Mouse (Mus musculus) right cerebral cortex, postnatal 36 days (tissue): ENCODE measurements around the gene Camk1g.

Experiments used
- DNase-seq, 2 experiments: peaks; one replicate each; pipeline ENCODE4 v3.0.0; 2022; ENCODE audit warnings: low spot score in 2 of 2, mixed read lengths in 1 of 2

Camk1g gene

DNA sequence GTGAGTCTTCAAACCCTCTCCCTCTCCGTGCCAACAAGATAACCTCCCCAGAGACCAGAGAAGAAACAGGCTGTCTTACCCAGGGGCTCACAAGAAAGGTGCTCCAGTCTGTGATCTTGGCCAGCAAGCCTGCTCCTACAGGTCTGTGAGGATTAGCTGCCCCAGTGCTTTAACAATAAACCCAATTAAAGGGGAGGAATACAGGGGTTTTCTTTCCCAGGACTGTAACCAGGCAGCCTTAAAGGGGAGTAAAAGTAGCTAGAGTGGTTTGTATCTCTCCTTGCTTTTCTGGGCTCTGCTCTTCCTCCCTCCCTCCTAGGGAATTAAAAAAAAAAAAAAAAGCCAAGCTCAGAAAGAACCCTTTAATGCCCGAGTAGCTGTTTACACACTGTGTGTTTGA, at the start of gene Camk1g:
TSS of gene Camk1g (minus strand) at position 203 of the 400 bp plus-strand sequence.
- DNase-seq, result no peak

- no peak for DNase-seq
These were observed 49.1 kb upstream of the Camk1g start for GRCm38 (mm10) chr1:193419168-193419567.

GRCm38 (mm10) chr1:193418656-193419055, 48.6 kb upstream of the Camk1g start:
- no peak for DNase-seq

DNA sequence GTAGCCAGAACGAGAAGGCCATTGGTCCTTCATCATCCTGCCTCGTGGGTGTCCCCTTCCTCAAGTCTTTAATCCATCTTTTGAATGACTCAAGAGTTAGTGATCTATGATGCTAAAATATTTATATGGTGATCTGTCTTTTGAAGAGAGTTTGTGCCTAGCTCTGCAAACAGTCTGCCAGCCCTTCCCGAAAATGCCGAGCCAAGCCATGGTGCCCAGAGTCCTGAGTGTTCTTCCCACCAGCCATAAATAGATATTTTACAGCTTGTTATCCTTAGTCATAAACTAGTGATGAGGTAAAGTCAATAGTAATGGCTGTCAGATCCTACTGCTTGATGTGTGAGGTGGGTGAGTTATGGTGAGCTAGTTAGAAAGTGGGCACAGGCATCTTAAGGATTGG, 44.0 kb upstream of the Camk1g start:
- no peak for DNase-seq

- no peak for DNase-seq
These were observed 43.4 kb upstream of the Camk1g start for GRCm38 (mm10) chr1:193413368-193414000.

- no peak for DNase-seq
These were observed 37.4 kb upstream of the Camk1g start for GRCm38 (mm10) chr1:193407487-193407886.

DNA sequence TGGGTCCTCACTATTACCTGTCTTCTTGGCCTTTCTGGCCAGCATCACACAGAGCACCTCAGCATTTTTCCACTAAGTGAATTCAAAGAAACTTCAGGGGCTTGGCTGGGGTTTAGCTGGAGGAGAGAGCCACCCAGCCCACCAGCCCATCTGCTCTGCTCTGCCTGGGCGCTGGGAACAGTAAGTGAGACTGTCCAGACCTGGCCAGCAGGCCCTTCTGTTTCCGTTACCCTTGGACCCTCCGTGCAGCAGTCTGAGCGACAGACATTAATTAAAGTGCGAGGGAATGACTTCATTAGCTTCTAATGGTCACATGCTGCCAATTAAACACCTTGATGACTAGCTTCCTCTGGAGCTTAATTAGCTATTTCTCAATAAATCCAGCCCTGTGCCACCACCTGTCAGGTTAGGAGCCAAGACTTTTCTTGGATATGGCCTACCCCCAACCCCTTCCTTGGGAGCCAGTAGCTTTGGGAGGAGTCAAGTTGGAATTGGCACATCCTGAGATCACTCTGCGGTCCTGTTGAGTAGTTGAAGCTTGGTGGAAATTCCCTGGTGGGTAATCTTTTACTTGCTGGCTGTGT, 36.1 kb upstream of the Camk1g start:
- no peak for DNase-seq

GRCm38 (mm10) chr1:193401695-193402094, 31.6 kb upstream of the Camk1g start:
- no peak for DNase-seq

GRCm38 (mm10) chr1:193400348-193400747, 30.2 kb upstream of the Camk1g start:
- DNase-seq, result no peak

DNA sequence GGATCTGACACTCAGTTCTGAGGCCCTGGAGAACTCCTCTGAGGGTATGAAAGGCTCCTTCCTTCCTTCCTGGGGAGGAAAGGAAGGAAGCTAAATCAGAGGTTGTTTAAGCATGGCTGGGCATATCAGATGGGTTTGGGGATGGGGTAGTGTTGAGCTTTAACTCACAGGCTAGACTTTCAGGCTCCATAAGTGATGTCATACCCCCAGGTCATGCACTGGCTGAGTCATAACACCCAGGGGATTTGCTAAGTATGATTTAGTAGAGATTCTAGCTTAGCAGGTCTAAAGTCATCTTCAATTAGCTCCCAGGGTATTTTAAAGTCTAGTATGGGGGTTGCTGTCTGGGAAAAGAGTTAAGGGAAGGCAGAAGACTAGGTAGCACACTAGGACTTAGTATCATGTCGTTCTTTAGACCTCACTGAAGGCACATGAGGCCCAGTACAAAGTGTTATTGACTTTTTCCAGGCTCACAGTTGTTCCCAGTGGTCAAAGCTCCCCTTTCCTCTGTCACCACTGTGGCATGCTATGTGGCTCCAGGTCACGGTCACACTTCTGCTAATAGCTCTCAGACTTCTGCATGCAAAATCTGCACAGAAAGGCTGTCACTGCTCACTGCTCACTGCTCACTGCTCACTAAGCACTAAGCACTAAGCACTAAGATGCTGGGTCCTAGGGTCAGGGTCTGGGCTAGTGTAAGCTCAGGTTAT, 28.8 kb upstream of the Camk1g start:
- no peak for DNase-seq

GRCm38 (mm10) chr1:193397109-193397508, 27.0 kb upstream of the Camk1g start:
- no peak for DNase-seq

DNA sequence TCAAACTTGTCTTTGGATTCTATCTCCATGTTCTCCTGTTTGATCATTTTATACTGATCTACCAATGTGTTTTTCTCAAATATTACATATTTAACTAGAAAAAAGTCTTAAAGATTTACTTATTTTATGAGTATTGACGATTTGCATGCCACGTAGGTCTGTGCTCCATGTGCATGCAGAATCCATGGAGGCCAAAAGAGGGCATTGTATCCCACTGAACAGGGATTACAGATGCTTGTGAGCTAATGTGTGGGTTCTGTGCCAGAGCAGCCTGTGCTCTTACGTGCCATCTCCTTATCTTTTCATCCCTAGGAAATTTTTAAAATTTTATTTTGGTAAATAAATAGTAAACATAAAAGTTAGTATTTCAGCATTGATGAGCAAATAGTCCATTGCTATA, 22.2 kb upstream of the Camk1g start:
- no peak for DNase-seq

GRCm38 (mm10) chr1:193390004-193390403, 19.9 kb upstream of the Camk1g start:
- DNase-seq, result no peak

DNA sequence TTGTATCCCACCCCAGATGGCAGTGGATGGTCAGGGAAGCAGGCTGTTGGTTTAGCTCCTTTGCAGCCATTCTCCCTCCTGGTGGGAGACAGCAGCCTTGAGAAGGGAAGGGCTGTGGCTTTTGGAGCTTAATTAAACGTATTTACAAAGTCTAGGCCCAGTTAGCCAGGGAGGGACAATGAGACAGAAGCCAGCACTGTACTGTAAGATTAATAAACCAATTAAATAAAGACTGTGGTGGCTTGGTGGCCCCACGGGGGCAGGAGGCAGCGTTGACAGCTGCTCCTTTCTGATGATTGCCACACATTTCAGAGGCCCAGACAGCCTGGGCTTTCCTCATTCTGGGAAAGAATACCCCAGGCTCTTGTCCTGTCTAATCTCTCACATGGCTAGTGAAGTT, 19.4 kb upstream of the Camk1g start:
- no peak for DNase-seq

DNA sequence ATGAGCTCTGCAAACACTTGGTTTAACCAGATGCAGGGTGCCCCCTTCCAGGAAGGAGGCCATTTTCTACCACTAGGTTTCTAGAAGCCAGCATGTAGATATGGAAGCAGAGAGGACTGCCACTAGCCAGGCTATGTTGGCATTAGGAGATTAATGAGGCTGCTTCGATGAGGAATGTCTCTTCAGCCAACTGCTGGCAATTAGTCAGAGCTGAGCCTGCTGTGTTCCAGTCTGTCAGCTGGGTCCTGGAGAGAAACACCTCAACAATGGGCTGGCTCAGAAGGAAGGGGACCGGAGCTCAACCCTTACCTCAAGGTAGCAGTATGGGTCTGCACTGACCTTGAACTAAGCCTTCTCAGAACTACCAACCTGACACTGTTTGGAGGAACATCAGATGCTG, 17.1 kb upstream of the Camk1g start:
- no peak for DNase-seq

- peak; percentile 58 to 63 for DNase-seq
These were observed 16.0 kb upstream of the Camk1g start for GRCm38 (mm10) chr1:193386136-193386535.

GRCm38 (mm10) chr1:193382841-193383462, 12.9 kb upstream of the Camk1g start:
- no peak for DNase-seq

GRCm38 (mm10) chr1:193382435-193382834, 12.3 kb upstream of the Camk1g start:
- DNase-seq, result no peak

DNA sequence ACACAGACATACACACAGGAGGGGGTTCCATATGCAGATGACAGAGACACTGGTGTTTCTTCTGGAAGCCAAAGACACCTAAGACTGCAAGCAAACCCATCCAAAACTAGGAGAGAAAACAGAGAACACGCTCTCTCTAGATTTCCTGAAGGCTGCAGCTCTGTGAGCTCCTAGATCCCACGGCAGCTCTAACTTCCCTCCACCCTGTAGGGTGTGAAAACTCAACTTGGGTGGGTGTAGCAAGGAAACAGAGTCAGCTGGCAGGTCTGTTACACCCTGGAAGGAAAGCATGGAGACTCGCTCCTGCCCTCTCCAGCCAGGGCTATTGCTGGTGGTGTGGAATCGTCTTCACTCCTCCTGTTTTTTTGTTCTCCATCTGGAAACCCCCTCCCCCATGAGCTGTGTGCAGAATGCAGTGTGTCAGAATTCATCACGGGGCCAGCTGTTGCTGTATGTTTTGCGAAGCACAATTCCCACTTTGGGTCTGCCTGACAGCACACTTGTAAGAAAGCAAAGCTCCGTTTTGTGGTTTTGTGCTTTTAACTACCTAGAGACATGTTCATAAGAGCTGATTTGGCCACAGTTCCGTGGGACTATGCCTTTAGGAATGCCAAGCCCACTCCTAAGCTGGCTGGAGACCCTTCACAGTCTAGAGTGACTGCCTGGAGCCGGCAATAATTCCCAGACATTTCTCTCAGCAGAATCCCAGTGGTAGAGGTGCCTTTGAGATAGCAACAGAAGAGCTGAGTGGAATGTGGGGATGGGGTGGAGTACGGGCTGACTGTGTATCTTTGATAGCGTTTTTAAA, 11.7 kb upstream of the Camk1g start:
- peak in 1 of 2 experiments; percentile 38 for DNase-seq

DNA sequence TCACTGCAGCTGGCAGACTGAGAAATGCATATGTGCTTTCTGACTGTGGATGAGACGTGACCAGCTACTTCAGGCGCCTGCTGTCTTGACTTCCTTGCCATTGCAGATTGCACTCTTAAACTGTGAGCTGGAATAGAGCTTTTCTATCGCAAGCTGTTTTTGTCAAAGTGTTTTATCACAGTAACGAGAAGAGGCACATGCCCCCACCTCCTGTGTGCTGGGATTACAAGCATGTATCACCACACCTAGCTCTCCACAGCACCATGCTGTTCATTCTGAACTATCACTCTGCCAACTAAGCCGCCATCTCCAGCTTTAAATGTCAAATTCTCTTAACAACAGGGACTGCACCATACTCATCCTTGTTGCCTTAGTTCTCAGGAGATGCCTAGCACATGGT, 10.8 kb upstream of the Camk1g start:
- DNase-seq, result no peak

GRCm38 (mm10) chr1:193379634-193380033, 9.5 kb upstream of the Camk1g start:
- no peak for DNase-seq
